Mouse (Mus musculus) MEL (cell line): ENCODE data around the gene Lpin3. TPM values are rescaled to one million over a fixed set of nuclear protein-coding genes. Genes with fewer than 3 reads are reported as not detected.

Source experiments
- DNase-seq: peaks from one replicate; pipeline ENCODE4 v3.0.0; 2011; ENCODE audit warnings: low read depth, low spot score
- H3K27ac ChIP-seq: 2 replicates; pipeline ENCODE4 v1.5.1; 2012; ENCODE audit warnings: low read depth, mild to moderate bottlenecking, control low read depth, low read length, moderate library complexity; ENCODE audit not compliant: control insufficient read depth
- H3K27me3 ChIP-seq, 2 experiments: fragments of 150-350 bp in 1 of 2; sonication (generic) in 1 of 2; 2 replicates each; pipeline ENCODE4 v1.6.1; 2012; ENCODE audit warnings: low read length in 2 of 2, mild to moderate bottlenecking in 2 of 2, improper control_type of control experiment in 1 of 2, moderate library complexity in 1 of 2; ENCODE audit not compliant: insufficient read depth in 2 of 2, control insufficient read depth in 1 of 2
- H3K36me3 ChIP-seq, 2 experiments: 2 replicates each; pipeline ENCODE4 v1.6.1; 2012 to 2014; ENCODE audit warnings: low read length in 2 of 2, improper control_type of control experiment in 1 of 2, inconsistent platforms in 1 of 2, mild to moderate bottlenecking in 1 of 2; ENCODE audit not compliant: insufficient read depth in 2 of 2, control insufficient read depth in 1 of 2
- H3K4me1 ChIP-seq, 2 experiments: fragments of 150-350 bp in 1 of 2; sonication (generic) in 1 of 2; 2 replicates each; pipeline ENCODE4 v1.6.1; 2012; ENCODE audit warnings: low read length in 2 of 2, improper control_type of control experiment in 1 of 2, mild to moderate bottlenecking in 1 of 2; ENCODE audit not compliant: insufficient read depth in 2 of 2, control insufficient read depth in 1 of 2
- H3K4me3 ChIP-seq, 2 experiments: fragments of 150-350 bp in 1 of 2; sonication (generic) in 1 of 2; 2 replicates each; pipeline ENCODE4 v1.5.1; 2012; ENCODE audit warnings: low read depth in 2 of 2, low read length in 2 of 2, mild to moderate bottlenecking in 2 of 2, moderate library complexity in 2 of 2, control low read depth in 1 of 2, improper control_type of control experiment in 1 of 2; ENCODE audit not compliant: control insufficient read depth in 1 of 2, insufficient read depth in 1 of 2
- H3K79me2 ChIP-seq: 2 replicates; pipeline ENCODE4 v1.6.1; 2012; ENCODE audit warnings: mild to moderate bottlenecking, low read length, moderate library complexity; ENCODE audit not compliant: control insufficient read depth, poor library complexity, insufficient read depth
- H3K9ac ChIP-seq: 2 replicates; pipeline ENCODE4 v1.6.1; 2012; ENCODE audit warnings: low read depth, mild to moderate bottlenecking, control low read depth, low read length, moderate library complexity; ENCODE audit not compliant: control insufficient read depth, poor library complexity, severe bottlenecking
- H3K9me3 ChIP-seq: fragments of 150-350 bp; sonication (generic); replicated peaks from 2 replicates; pipeline ENCODE4 v1.6.1; 2012; ENCODE audit warnings: mild to moderate bottlenecking, low read length, improper control_type of control experiment, moderate library complexity; ENCODE audit not compliant: insufficient read depth
- BHLHE40 ChIP-seq: IDR thresholded peaks from 2 replicates; pipeline ENCODE4 v1.6.1; 2012; ENCODE audit warnings: low read depth, mild to moderate bottlenecking, inconsistent platforms, low read length, improper control_type of control experiment, borderline replicate concordance
- E2F4 ChIP-seq: IDR thresholded peaks from 2 replicates; pipeline ENCODE4 v1.6.1; 2011; ENCODE audit warnings: low read depth, low read length, improper control_type of control experiment, borderline replicate concordance
- EP300 ChIP-seq, 2 experiments: IDR thresholded peaks; 2 replicates each; pipeline ENCODE4 v1.6.1; 2011; ENCODE audit warnings: improper control_type of control experiment in 2 of 2, low read length in 2 of 2, low read depth in 1 of 2, mild to moderate bottlenecking in 1 of 2
- ETS1 ChIP-seq: IDR thresholded peaks from 2 replicates; pipeline ENCODE4 v1.6.1; 2012; ENCODE audit warnings: low read depth, mild to moderate bottlenecking, inconsistent platforms, low read length, improper control_type of control experiment, moderate library complexity
- GABPA ChIP-seq: IDR thresholded peaks from 2 replicates; pipeline ENCODE4 v1.6.1; 2012; ENCODE audit warnings: low read depth, mild to moderate bottlenecking, inconsistent platforms, low read length, improper control_type of control experiment, moderate library complexity
- HCFC1 ChIP-seq: IDR thresholded peaks from 2 replicates; pipeline ENCODE4 v1.6.1; 2012; ENCODE audit warnings: low read depth, mild to moderate bottlenecking, inconsistent platforms, low read length, improper control_type of control experiment, moderate library complexity
- JUND ChIP-seq: IDR thresholded peaks from 2 replicates; pipeline ENCODE4 v1.6.1; 2011; ENCODE audit warnings: low read depth, mild to moderate bottlenecking, improper control_type of control experiment, low read length
- MAX ChIP-seq: IDR thresholded peaks from 2 replicates; pipeline ENCODE4 v1.6.1; 2011; ENCODE audit warnings: low read length, improper control_type of control experiment
- MAZ ChIP-seq: IDR thresholded peaks from 2 replicates; pipeline ENCODE4 v1.6.1; 2012; ENCODE audit warnings: low read depth, mild to moderate bottlenecking, inconsistent platforms, low read length, improper control_type of control experiment
- MEF2A ChIP-seq: IDR thresholded peaks from 2 replicates; pipeline ENCODE4 v1.6.1; 2014; ENCODE audit warnings: low read depth, mild to moderate bottlenecking, inconsistent platforms, low read length, improper control_type of control experiment; ENCODE audit not compliant: poor library complexity, insufficient replicate concordance, severe bottlenecking; ENCODE audit errors: extremely low read depth
- MXI1 ChIP-seq: IDR thresholded peaks from 2 replicates; pipeline ENCODE4 v1.6.1; 2011; ENCODE audit warnings: mild to moderate bottlenecking, low read depth, low read length, improper control_type of control experiment
- MYB ChIP-seq: IDR thresholded peaks from 2 replicates; pipeline ENCODE4 v1.6.1; 2011; ENCODE audit warnings: mild to moderate bottlenecking, low read depth, low read length, improper control_type of control experiment
- NELFE ChIP-seq: IDR thresholded peaks from 2 replicates; pipeline ENCODE4 v1.6.1; 2011; ENCODE audit warnings: low read depth, low read length, improper control_type of control experiment
- POLR2AphosphoS5 ChIP-seq: IDR thresholded peaks from 2 replicates; pipeline ENCODE4 v1.6.1; 2012; ENCODE audit warnings: low read depth, borderline replicate concordance, mild to moderate bottlenecking, inconsistent platforms, low read length, moderate library complexity, mixed read lengths
- RAD21 ChIP-seq: IDR thresholded peaks from 2 replicates; pipeline ENCODE4 v1.6.1; 2011; ENCODE audit warnings: mild to moderate bottlenecking, low read depth, low read length, improper control_type of control experiment
- SIN3A ChIP-seq: IDR thresholded peaks from 2 replicates; pipeline ENCODE4 v1.6.1; 2012; ENCODE audit warnings: low read length, improper control_type of control experiment, inconsistent platforms
- SMC3 ChIP-seq: IDR thresholded peaks from 2 replicates; pipeline ENCODE4 v1.6.1; 2011; ENCODE audit warnings: low read depth, low read length, improper control_type of control experiment
- TBP ChIP-seq: IDR thresholded peaks from 2 replicates; pipeline ENCODE4 v1.8.0; 2011; ENCODE audit warnings: low read depth, low read length, improper control_type of control experiment
- UBTF ChIP-seq: IDR thresholded peaks from 2 replicates; pipeline ENCODE4 v1.6.1; 2012; ENCODE audit warnings: low read depth, mild to moderate bottlenecking, inconsistent platforms, low read length, improper control_type of control experiment, moderate library complexity, borderline replicate concordance; ENCODE audit not compliant: insufficient read depth
- USF1 ChIP-seq: IDR thresholded peaks from 2 replicates; pipeline ENCODE4 v1.6.1; 2014; ENCODE audit warnings: low read depth, mild to moderate bottlenecking, inconsistent platforms, low read length, improper control_type of control experiment, moderate library complexity
- USF2 ChIP-seq, 2 experiments: IDR thresholded peaks; 2 replicates each; pipeline ENCODE4 v1.6.1; 2011 to 2012; ENCODE audit warnings: improper control_type of control experiment in 2 of 2, low read length in 2 of 2, borderline replicate concordance in 1 of 2, inconsistent platforms in 1 of 2, low read depth in 1 of 2, mild to moderate bottlenecking in 1 of 2; ENCODE audit not compliant: insufficient read depth in 1 of 2
- ZC3H11A ChIP-seq: IDR thresholded peaks from 2 replicates; pipeline ENCODE4 v1.6.1; 2012; ENCODE audit warnings: low read depth, mild to moderate bottlenecking, inconsistent platforms, low read length, improper control_type of control experiment
- ZKSCAN1 ChIP-seq: IDR thresholded peaks from 2 replicates; pipeline ENCODE4 v1.6.1; 2012; ENCODE audit warnings: low read depth, mild to moderate bottlenecking, inconsistent platforms, low read length, improper control_type of control experiment, moderate library complexity
- ZNF384 ChIP-seq: IDR thresholded peaks from 2 replicates; pipeline ENCODE4 v1.6.1; 2012; ENCODE audit warnings: low read depth, mild to moderate bottlenecking, inconsistent platforms, low read length, improper control_type of control experiment
- polyA plus RNA-seq, 2 experiments: library from polyadenylated mRNA; stranded (reverse) in 1 of 2; unstranded in 1 of 2; fragments of >175 nt in 1 of 2; fragments of >200 nt in 1 of 2; gene quantifications; 2 replicates each; pipeline versions ENCODE4 v1.2.1 to v1.2.4; 2012; ENCODE audit warnings: low replicate concordance in 2 of 2, low read depth in 1 of 2; ENCODE audit not compliant: insufficient read length in 2 of 2, insufficient read depth in 1 of 2, missing spikeins in 1 of 2
- total RNA-seq: library from RNA; depleted of rRNA; stranded (reverse); fragments of 300-350 nt; gene quantifications from 2 replicates; pipeline ENCODE4 v1.2.3, GENCODE M21; 2012

Lpin3 gene
- total and polyA plus RNA-seq, 3 experiments: 0.08 to 0.17 TPM; not detected in 1

- DNase-seq: no peak
- no peaks in the 10 kb centered on the region for H3K9me3 ChIP-seq
- no peak overlapping the region for H3K9ac ChIP-seq
- no peaks in the 10 kb centered on the region for H3K4me1 ChIP-seq
- H3K27me3 ChIP-seq: no peaks in the 10 kb centered on the region
- no peaks in the 10 kb centered on the region for H3K36me3 ChIP-seq
- no peaks in the 10 kb centered on the region for H3K79me2 ChIP-seq
- TF ChIP-seq SMC3: no peak
- TF ChIP-seq JUND: no peak
- no peak for TF ChIP-seq E2F4
- no peak for TF ChIP-seq MAX
- no peak for TF ChIP-seq ETS1
- TF ChIP-seq POLR2AphosphoS5: no peak
- no peak for TF ChIP-seq USF1
- no peak for TF ChIP-seq ZNF384
- TF ChIP-seq TBP: no peak
- TF ChIP-seq MAZ: no peak
- TF ChIP-seq USF2 (IDR thresholded peaks at IDR 0.05; ENCODE audit: borderline replicate concordance in 1 of 2, insufficient read depth in 1 of 2, low read depth in 1 of 2, low read length in 2 of 2): no peak
- TF ChIP-seq HCFC1: no peak
- no peak for TF ChIP-seq NELFE
- no peak overlapping the region for H3K27ac ChIP-seq
- H3K4me3 ChIP-seq: no peak overlapping the region
Measured at GRCm38 (mm10) chr2:160905301-160905700, 24.8 kb downstream of the Lpin3 start.

DNA sequence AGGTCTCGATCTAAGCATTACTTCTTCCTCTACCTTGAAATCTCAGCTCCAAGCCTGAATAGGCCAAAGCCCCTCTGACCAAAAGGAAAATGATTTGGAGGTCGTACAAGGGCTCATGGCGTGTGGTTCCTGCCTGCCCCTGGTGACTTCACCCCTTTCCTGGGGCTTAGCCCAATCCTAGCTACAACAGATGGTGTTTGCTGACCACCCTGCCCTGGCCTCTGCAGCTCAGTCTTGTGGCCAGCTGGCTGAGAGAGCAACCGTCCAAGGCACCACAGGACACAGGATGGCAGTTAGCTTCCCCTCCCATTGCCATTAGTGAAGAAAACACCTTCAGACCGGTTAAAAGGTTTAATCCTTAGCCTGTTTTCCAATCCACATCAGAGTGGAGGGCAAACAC is 25.6 kb downstream of the Lpin3 start:
- TF ChIP-seq ZC3H11A: no peak
- TF ChIP-seq UBTF: no peak
- TF ChIP-seq SIN3A: no peak
- H3K9me3 ChIP-seq: no peaks in the 10 kb centered on the region
- H3K36me3 ChIP-seq: no peaks in the 10 kb centered on the region
- H3K27me3 ChIP-seq: no peaks in the 10 kb centered on the region
- no peak overlapping the region for H3K27ac ChIP-seq
- H3K79me2 ChIP-seq: no peaks in the 10 kb centered on the region
- no peak for DNase-seq
- H3K9ac ChIP-seq: no peak overlapping the region
- no peak overlapping the region for H3K4me3 ChIP-seq
- H3K4me1 ChIP-seq: no peaks in the 10 kb centered on the region

- Histone ChIP-seq H3K9ac (no peak overlapping the region), H3K4me3 (no peak overlapping the region)
- no peak for TF ChIP-seq SIN3A
- TF ChIP-seq ZC3H11A: no peak
- no peak for TF ChIP-seq ZKSCAN1
- TF ChIP-seq MYB: no peak
- TF ChIP-seq MXI1: no peak
- TF ChIP-seq USF2 (IDR thresholded peaks at IDR 0.05; ENCODE audit: borderline replicate concordance in 1 of 2, insufficient read depth in 1 of 2, low read depth in 1 of 2, low read length in 2 of 2): no peak
- TF ChIP-seq BHLHE40: no peak
- no peak for TF ChIP-seq POLR2AphosphoS5
- no peak for TF ChIP-seq MAZ
- TF ChIP-seq RAD21: no peak
- TF ChIP-seq EP300 (IDR thresholded peaks at IDR 0.05; ENCODE audit: low read depth in 1 of 2, low read length in 2 of 2): no peak
- TF ChIP-seq MEF2A: no peak
- no peak for TF ChIP-seq E2F4
- no peak for TF ChIP-seq ETS1
- TF ChIP-seq GABPA: no peak
- TF ChIP-seq HCFC1: no peak
- no peak for TF ChIP-seq JUND
- TF ChIP-seq, all 39 proteins: peak for 0
- Histone ChIP-seq H3K79me2 (no peaks in the 10 kb centered on the region), H3K9me3 (no peaks in the 10 kb centered on the region), H3K27ac (no peak overlapping the region), H3K27me3 (no peaks in the 10 kb centered on the region), H3K4me1 (no peaks in the 10 kb centered on the region), H3K36me3 (no peaks in the 10 kb centered on the region)
- DNase-seq: no peak
Measured at GRCm38 (mm10) chr2:160908607-160909006, 28.1 kb downstream of the Lpin3 start.
